Mouse (Mus musculus) forebrain, embryonic 12.5 days (tissue): ENCODE data around the gene Zfp869. TPM values are rescaled to one million over a fixed set of nuclear protein-coding genes. Genes with fewer than 3 reads are reported as not detected.
"Not testable (repeated sequence)": the region's sequence is repeated elsewhere in the genome, so short reads cannot be mapped to it uniquely, and the experiment has no call there.

ENCODE experiments used
- ATAC-seq: fragments of 200-750 bp; cut with Nextera tagmentation; 2 replicates; pipeline ENCODE4 v1.8.0; 2017; ENCODE audit warnings: moderate TSS enrichment; ENCODE audit not compliant: low FRiP score
- H3K27ac ChIP-seq: fragments of 300-500 bp; sonication (generic); 2 replicates; pipeline ENCODE4 v1.5.1; 2016; ENCODE audit warnings: mild to moderate bottlenecking
- H3K27me3 ChIP-seq: fragments of 300-500 bp; sonication (generic); 2 replicates; pipeline ENCODE4 v1.6.1; 2016; ENCODE audit warnings: mild to moderate bottlenecking
- H3K36me3 ChIP-seq: fragments of 300-500 bp; sonication (generic); replicated peaks from 2 replicates; pipeline ENCODE4 v1.6.1; 2016; ENCODE audit warnings: mild to moderate bottlenecking
- H3K4me1 ChIP-seq: fragments of 300-500 bp; sonication (generic); 2 replicates; pipeline ENCODE4 v1.6.1; 2016
- H3K4me2 ChIP-seq: fragments of 300-500 bp; sonication (generic); 2 replicates; pipeline ENCODE4 v1.6.1; 2016; ENCODE audit warnings: mild to moderate bottlenecking, moderate library complexity
- H3K4me3 ChIP-seq: fragments of 300-500 bp; sonication (generic); replicated peaks from 2 replicates; pipeline ENCODE4 v1.5.1; 2016; ENCODE audit warnings: mild to moderate bottlenecking
- H3K9ac ChIP-seq: fragments of 300-500 bp; sonication (generic); 2 replicates; pipeline ENCODE4 v1.6.1; 2016; ENCODE audit warnings: mild to moderate bottlenecking
- H3K9me3 ChIP-seq: fragments of 300-500 bp; sonication (generic); 2 replicates; pipeline ENCODE4 v1.6.1; 2016
- WGBS: fragments of 180-500 bp; shearing (Covaris S2); methylation state at CpG from one replicate; pipeline ENCODE4 v1.1.7; 2016; 5-methylcytosine and 5-hydroxymethylcytosine counted together
- polyA plus RNA-seq: library from polyadenylated mRNA; unstranded; fragments of >200 nt; fragmentation: Nextera tagmentation; extraction: Ambion mirVana; gene quantifications from 2 replicates; pipeline ENCODE4 v1.2.1, GENCODE M21; 2016

Zfp869 gene
- polyA plus RNA-seq, 1 experiment from 2014 or later = 32.1 TPM

DNA sequence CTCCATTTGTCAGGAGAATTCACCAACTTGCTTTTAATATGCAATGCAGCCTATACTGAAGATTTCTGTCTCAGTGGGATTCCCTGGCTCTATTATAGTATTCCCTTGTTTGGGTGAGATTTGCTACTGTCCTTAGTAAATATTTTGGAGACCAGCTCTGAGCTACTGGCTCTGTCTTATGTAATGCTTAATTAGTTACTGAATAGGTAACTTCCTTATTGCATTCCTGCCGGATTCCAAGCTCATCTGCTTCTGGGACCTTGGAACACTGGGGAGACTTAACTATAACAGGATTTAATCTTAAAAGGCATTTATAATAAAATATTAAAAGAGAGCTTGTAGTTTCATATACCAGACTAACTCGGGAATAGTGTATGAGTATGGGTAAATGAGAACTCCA is 45.5 kb downstream of the Zfp869 start:
- H3K4me1 ChIP-seq, H3K9me3 ChIP-seq, H3K4me3 ChIP-seq, H3K4me2 ChIP-seq, H3K27me3 ChIP-seq, H3K27ac ChIP-seq, H3K9ac ChIP-seq, ATAC-seq: not testable (repeated sequence)
- 82% methylated on average over 2 of the region's 2 CpGs for WGBS
- H3K36me3 ChIP-seq = peaks cover 21% of the 10 kb centered on the region

DNA sequence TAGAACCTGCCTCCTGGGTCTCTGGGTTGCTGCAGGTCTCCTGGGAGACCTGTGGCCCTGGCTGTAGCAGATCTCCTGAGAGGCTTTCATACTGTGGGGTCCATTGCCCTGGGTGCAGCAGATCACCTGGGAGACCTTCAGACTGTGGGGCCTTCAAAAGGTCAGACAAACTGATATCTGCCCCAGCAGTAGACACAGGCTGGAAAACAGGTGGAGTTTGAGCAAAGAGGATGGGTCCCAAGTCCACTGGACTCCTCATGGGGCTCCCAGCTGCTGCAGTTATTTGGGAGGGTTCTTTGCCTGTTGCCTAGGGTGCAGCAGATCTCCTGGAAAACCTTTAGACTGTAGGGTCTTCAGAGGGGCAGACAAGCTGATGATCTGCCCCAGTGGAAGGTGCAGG is 49.2 kb downstream of the Zfp869 start:
- peaks cover 26% of the 10 kb centered on the region for H3K36me3 ChIP-seq
- no peak overlapping the region for H3K9ac ChIP-seq
- H3K4me1 ChIP-seq = no peaks in the 10 kb centered on the region
- no peak overlapping the region for H3K27ac ChIP-seq
- no peak overlapping the region for H3K4me2 ChIP-seq
- no peak overlapping the region for H3K4me3 ChIP-seq
- peaks cover 10% of the 10 kb centered on the region; the same call in 1 of the 2 replicates for H3K9me3 ChIP-seq
- no peaks in the 10 kb centered on the region for H3K27me3 ChIP-seq
- no peak for ATAC-seq

Other genes starting within 250 kb of the Zfp869 start
- not detected in 2 replicates for gene Gm7697, start 187.7 kb downstream of the Zfp869 start, polyA plus RNA-seq
- 38.5 and 39.8 TPM in 2 replicates for gene Zfp868, start 85.2 kb downstream of the Zfp869 start, polyA plus RNA-seq
- 2.3 and 2.4 TPM in 2 replicates for gene Zfp964, start 56.2 kb downstream of the Zfp869 start, polyA plus RNA-seq
- 7.7 and 7.8 TPM in 2 replicates for gene Zfp963, start 39.2 kb upstream of the Zfp869 start, polyA plus RNA-seq
- 0.42 TPM in 1 of 2 replicates, not detected in the other for gene Gm20422, start 64.2 kb upstream of the Zfp869 start, polyA plus RNA-seq
- 53.5 and 55.3 TPM in 2 replicates for gene Atp13a1, start 80.4 kb upstream of the Zfp869 start, polyA plus RNA-seq
- gene Zfp866, start 80.5 kb upstream of the Zfp869 start, polyA plus RNA-seq = 42.3 and 43.1 TPM in 2 replicates
- gene Gmip, start 98.0 kb upstream of the Zfp869 start, polyA plus RNA-seq = 17.2 and 17.3 TPM in 2 replicates
- gene Lpar2, start 111.7 kb upstream of the Zfp869 start, polyA plus RNA-seq = 0.83 and 1.1 TPM in 2 replicates
- 51.2 and 54.0 TPM in 2 replicates for gene Pbx4, start 121.8 kb upstream of the Zfp869 start, polyA plus RNA-seq
- gene Cilp2, start 177.0 kb upstream of the Zfp869 start, polyA plus RNA-seq = 0.77 and 1.1 TPM in 2 replicates
- 4.2 and 4.3 TPM in 2 replicates for gene Tssk6, start 191.5 kb upstream of the Zfp869 start, polyA plus RNA-seq
- 165 and 168 TPM in 2 replicates for gene Ndufa13, start 191.8 kb upstream of the Zfp869 start, polyA plus RNA-seq
- 7.0 and 9.8 TPM in 2 replicates for gene Yjefn3, start 192.0 kb upstream of the Zfp869 start, polyA plus RNA-seq